Mouse (Mus musculus) monocyte, adult 5-6 weeks (primary cell): ENCODE results near the gene Dcun1d4. TPM values are rescaled to one million over a fixed set of nuclear protein-coding genes. Genes with fewer than 3 reads are reported as not detected.
"Not testable (repeated sequence)": the region's sequence is repeated elsewhere in the genome, so short reads cannot be mapped to it uniquely, and the experiment has no call there.

Experiments used
- ATAC-seq: fragments of 153-309, 156-312 bp; replicated peaks from 2 replicates; pipeline ENCODE4 v1.8.0; 2017; ENCODE audit warnings: mild to moderate bottlenecking; ENCODE audit not compliant: low TSS enrichment, insufficient number of reproducible peaks, severe bottlenecking, poor library complexity, low FRiP score
- total RNA-seq: library from RNA; stranded (forward); fragments of 200-1000, 200-491, 200-594 nt; gene quantifications from 3 replicates; pipeline ENCODE4 v1.2.3, GENCODE M21; 2017

The Dcun1d4 gene
- total RNA-seq, result 2.0 to 7.4 TPM (median 4.2 TPM) in 3 replicates

DNA sequence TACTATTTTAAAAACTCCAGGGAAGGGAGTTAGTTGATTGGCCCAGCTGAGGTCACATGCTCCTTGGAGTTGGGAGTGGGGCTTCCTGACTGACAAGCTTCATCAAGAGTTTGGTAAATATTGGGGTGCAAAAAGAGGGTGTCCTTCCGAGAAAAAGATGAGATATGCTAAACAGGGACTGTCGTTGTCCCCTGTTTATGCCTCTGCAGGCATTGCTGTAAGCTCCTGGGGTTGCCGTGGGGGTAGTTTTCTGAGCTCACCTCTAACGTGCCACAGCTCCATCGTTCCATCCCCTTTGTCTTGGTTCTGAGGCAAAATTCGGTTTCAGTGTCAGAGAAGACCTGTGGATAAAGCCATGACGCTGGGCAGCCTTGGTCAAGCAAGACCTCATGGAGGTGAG, at the start of gene Dcun1d4:
Dcun1d4 (plus strand) TSS at position 301 of the 400 bp plus-strand sequence.
- ATAC-seq, result no peak

DNA sequence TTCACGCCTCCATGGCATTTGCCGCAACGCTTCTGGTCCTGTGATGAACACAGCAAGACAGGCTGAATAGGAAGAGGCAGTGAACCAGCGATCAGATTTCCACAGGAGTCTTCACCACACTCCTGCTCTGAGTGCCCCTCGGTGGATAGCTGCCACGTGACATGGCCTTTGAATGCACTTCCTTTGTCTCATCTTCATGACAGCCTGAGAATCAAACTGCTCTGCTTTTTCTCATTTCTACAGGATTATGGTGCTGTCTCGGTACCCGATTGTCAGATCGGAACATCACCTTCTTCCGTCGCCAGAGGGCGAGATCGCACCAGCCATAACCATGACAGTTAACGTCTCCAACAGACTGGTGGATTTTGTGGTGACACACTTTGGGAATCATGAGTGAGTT, 49.2 kb upstream of the Dcun1d4 start:
- ATAC-seq, result no peak

DNA sequence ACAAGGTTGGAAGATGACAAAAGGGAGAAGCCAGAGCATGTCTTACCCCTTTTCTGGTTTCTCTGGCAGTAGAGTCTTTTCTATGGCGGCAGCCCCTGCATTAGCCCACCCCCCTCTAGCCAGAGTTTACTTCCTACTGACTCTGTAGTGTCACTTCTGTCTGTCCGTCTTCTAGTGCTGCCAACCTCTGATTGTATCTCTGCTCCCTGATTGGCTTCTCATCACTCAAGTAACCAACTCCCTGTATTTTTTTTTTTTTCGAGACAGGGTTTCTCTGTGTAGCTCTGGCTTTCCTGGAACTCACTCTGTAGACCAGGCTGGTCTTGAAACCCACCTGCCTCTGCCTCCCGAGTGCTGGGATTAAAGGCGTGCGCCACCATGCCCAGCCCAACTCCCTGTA, 48.0 kb upstream of the Dcun1d4 start:
- ATAC-seq, result no peak

DNA sequence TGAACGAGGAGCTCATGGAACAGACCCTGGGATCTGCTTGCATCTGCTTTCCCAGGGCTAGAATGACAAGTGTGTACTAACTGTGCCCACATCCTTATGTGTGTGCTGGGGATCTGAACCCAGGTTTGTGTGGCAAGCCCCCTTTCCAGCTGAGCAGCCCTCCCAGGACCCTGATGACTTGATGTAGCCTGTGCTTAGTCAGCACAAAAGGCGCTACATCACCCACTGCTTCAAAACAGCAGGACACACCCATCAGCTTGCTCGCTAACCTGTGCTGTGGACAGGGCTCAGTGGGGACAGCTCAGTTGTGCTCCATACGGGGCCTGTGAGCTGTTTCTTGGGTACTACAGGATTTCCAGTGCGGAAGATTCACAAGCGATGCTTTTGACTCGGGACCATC, 46.0 kb upstream of the Dcun1d4 start:
- no peak for ATAC-seq

DNA sequence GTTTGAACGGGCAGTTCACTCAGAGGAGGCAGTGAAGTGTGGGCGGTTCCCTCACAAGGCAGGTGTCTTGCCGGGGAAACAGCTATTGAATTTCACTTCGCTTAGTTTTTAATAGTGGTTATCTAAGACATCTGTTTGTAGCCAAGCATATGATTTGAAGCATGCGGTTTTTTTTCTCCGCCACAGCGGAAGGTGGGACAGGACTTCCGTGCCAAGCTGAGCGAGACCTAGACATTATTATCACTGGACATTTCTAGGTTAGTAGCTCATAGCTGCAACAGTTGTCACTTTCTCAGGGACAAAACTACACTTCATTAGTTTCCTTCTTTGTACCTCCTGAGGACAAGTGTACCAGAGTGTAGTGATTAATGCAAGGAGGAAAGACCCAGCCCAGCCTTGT, 38.6 kb upstream of the Dcun1d4 start:
- no peak for ATAC-seq

DNA sequence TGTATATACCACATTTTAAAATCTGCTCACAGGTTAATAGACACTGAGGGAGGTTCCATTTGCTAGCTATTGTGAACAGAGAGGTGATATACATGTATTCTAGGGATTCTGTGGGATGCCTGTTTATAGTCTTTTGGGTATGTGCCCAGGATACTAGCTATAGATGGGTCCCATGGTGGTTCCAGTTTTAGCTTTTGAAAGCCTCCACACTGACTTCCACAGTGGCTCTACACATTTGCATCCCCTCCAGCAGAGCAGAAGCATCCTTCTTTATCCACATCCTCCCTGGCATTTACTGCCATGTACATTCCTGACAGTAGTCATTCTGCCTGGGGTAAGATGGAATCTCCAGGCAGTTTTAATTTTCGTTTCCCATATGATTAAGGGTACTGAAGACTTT, 30.5 kb upstream of the Dcun1d4 start:
- ATAC-seq, result no peak

DNA sequence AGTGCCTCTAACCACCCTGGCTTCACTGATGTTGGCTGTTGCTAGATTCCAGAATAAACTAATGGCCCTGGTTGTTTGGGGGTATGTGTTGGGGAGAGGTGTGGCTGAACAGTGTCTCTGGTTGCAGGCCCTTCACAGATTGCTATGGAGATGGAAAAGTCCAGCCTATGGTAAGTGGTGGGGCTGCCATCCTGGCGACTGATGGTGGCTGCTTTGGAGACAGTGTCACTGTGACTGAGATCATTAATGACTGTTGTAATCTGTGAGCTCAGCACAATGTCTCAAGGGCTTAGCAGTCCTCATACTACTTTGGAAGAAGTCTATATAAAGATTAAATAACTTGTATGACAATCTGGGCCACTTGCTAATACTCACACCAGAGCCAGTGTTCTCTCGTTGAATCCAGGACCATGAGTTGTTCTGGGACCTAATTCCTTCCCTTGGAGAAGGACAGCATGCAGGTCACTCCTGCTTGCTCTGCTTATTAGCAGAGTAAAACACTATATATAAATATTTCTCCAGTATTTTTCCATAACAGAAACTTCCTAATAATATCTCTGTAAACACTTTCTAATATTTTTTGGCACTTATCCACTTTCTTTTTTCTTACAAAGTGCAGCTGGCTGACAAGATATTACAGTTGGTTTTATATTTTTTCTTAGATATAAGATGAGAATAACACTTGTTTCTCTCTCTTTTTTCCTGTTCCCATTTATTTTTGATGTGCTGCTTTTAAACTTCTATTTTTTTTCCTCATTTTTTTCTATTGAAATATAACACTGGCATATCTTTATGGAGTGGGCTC, 26.1 kb upstream of the Dcun1d4 start:
- ATAC-seq, result no peak

DNA sequence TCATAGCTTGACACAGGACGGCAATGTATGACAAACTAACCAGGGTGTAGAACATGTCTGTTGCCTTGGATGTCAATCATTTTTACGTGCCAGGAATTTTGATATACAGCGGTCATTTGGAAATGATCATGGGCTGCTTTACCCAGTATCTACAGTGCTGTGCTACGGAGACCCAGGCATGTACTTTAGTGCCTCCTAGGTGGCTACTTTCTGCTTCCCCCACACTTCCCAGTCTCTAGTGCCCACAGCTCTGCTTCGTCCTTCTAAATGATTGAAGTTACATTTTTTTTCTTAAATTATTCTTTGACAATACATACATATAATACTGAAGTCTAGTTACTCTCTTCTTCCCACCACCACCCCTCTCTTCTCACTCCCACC, 25.5 kb upstream of the Dcun1d4 start:
- ATAC-seq, result no peak

DNA sequence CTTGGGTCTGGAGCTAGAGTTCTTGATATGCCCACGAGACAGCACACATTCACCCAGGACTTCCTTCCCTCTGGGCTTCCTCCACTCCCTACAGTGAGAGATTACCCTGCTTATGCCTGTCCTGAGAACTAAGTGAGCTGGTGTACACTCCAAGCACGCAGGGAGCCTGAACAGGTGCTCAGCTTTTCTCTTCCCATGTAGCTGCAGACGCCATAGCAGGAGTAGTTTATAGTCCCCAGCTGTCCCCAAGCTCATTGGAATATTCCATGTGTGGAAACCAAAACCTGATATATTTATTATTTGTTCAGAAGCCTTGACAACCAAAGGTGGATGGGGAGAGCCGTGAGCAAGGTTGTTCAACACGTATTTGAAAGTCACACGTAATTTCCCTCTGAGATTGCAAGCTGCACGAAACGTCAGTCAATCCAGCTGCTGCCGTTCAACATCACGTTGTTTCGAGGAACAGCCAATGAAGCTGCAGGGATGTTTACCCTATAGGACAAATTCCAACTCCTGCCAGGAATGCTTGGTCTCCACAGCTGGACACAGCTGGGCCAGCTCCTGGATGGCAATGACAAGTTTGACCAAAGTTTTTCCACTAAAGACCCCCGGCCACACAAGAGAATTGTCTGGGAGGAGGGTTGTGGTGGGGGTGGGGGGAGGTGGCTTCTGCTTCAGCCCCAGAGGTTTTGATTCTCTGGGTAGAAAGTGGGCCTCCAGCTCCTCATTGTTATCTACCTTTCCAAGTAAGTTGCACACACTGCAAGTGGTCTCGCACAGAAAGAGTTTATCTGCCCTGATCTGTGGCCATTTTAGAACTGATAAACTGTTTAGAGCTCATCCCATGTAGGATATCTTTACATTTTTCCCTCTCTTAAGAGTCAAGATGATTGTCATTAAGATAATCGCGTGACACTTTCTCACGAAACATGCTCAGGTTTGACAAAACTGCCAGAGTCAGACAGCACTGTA, 12.1 kb upstream of the Dcun1d4 start:
- ATAC-seq, result no peak

DNA sequence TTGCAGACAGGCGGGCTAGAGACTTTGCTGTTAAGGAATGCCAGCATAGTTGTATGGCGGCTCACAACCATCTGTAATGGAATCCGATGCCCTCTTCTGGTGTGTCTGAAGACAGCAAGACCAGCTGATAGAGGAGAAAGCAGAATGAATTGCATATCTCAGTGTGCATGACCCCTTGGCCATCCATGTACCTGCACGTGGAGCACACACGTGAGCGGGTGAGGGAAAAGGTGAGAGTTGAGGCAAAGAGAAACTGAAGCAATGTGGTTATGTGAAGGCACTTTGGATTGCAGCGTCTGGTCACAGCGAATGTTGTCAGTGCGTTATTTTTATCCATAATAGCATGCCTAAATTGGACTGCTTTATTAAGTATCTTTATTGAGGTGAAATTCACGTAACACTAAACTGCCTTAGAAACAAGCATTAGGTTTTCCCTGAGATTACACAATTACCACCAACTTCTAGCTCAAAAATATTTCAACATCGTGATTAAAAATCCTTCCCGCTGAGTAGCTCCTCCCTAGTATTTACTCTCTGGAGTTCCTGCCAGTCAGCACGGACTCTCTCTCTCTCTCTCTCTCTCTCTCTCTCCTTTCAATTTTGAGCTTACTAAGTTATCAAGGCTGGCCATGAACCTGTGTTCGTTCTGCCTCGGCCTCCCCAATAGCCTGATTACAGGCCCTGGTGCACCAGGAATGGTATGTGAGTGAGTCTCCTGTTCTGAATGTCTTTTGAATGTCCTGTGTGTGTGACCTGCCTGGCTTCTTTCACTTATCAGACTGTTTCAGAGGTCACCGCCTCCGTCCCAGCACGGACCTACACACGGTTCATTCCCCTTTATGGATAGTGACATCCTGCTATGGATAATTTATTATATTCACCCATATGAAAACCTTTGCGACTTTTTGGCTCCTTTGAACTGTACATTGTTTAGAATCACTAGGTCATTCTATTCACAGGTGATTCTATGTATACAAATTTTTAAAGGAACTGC, 6.1 kb upstream of the Dcun1d4 start:
- no peak for ATAC-seq

DNA sequence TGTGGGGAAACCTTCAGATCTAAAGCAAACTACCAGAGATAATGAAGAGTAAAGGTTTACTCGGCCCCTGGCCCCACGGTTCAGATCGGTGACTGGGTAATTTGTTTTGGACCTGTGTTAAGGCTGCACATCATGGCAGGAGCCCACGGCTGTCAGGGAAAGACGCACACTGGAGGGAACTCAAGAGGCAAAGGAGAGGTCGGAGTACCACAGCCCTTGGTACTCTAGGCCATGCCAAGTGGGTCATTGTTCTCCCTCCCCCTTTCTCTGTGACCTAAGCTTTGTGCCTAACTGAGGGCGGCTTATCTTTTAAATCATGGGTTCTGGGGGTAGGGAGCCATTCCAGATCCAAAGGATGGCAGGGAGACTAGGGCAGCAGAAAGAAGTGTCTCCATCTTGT, 601 bp downstream of the Dcun1d4 start:
- ATAC-seq, result no peak

DNA sequence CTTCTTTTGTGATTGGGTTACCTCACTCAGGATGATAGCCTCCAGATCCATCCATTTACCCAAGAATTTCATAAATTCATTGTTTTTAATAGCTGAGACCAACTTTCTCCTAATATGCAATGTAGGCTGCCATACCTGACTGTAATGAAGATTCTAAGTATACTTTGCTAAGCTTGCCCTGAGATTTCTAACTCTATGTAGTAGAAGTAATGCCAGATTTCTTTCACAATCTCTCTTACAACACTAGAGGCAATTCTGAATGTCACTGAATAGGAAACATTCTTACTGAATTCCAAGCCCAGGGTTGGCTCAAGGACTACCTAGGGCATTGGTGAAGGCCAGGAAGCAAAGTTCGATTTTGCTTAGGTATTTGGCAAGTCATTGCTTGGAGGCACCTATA, 1.6 kb downstream of the Dcun1d4 start:
- ATAC-seq, result not testable (repeated sequence)

DNA sequence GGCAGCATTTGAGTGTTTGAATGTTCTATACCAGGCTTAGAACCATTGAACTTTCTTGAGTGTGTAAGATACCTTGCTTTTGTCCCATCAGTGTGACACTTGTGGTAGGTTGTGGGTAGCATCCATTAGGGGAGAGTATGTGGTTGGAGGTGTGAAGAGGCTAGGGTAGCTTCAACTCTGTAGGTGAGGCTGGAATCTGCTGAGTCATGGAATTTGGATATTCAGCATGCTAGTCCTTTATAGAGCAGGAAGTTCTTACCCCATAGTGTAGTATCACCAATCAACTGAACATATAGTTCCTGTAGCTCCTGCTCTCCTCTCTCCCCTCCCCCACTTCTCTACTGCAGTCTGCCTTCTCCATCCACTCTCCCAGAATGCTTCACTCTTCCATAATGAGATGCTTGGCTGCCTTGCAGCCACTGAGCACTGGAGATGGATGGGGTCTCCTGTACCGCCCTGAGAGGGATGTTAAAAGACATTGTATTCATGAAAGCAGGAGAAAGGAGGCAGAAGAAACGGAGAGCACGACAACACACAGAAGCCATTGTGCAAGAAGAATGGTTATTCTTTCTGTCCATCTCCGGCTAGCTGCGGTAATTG, 3.3 kb downstream of the Dcun1d4 start:
- no peak for ATAC-seq

DNA sequence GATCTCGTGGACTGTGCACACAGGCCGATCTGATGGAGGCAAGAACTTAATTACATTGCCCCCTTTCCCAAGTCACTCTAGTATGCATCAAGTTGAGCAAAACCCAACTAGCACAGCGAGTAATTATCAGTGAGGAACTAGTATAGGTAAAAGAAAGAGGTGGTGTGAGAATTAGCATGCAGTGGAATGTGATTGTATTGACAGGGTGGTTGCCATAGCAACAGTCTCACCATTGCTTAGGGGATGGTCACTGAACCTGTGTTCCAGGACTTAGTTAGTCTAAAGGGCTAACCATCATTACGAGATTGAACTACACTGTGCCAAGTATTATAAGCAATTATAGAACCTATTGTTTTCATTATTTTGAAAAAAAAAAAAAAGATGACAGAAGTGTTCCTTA, 5.7 kb downstream of the Dcun1d4 start:
- no peak for ATAC-seq

DNA sequence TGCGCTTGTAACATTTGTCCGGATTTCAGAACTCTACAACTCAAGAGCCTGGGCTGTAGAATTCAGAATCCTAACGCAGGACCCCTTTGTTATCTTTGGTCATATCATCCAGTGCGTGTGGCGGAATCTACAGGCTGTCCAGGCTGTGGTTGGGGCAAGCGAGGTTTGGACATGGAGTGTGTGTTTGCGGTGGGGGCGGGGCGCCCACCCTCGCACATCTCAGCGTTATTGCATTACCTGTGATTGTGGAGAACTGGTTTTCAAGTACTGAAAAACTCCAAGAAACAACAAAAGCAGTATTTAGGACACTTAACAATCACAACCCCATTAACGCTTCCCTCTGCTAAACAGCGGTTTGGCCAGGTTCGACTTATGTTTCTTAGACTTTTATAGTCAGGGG, 9.1 kb downstream of the Dcun1d4 start:
- ATAC-seq, result no peak

DNA sequence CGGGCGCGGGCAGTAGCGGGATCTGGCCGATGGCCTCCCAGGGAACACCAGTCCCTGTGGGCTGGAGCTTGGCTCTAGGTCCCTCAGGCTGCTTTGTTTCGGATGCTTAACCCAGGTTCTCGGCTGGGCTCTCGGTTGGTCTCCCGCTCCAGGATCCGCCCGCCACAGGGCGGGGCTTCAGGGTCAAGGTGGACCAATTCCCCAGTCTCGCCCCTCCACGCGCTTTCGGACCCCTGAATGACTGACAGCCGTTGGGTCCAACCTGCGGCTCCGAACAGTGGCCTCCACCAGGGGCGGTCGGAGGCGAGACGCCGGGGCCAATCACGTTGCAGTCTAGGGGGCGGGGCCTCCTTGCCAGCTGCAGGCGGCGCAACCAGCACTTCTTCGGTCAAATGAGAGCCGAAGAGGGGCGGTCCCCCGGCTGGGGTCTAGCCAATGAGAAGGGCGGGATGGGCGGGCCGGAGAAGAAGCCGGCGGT, 9.8 kb downstream of the Dcun1d4 start:
- ATAC-seq, result peak; percentile 95

DNA sequence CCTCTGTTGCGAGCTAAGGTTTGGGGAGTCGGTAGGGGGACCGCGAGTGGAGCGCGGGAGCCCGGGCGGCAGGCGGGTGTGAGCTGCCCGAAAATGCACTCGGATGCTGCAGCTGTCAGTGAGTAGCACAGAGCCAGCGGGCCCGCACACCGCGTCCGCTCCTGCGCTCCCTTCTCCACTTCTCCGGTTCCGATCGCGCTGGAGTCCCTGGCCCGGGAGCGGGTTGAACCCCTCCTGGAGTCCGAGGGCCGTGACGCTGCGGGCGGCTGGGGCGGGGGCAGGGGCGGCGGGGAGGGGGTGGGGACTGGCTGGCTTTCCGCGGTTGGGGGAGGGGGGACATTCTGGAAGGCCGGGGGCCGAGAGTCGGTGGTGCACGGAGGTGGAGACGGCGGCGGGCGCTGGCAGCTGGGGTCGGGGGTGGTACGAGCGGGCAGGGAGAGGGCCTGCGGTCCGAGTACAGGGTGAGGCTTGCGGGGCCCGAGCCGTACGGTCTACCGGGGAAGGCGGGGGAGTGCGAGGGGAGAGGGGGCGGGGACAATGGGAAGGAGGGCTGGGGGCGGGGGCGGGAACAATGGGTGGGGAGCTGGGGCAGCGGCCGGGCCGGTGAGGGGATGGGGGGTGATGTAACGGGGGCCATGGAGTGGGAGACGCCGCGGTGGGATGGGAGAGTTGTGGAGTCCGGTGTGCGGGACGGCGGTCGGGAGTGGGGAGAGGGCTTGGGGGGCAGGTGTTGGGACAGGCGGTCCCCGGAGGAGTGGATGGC, 10.5 kb downstream of the Dcun1d4 start:
- no peak for ATAC-seq
